Mouse (Mus musculus): ENCODE measurements at regions not wholly inside any gene's neighbourhood (a gene's known extent, or its start where the extent isn't known, plus 50 kb on each side); places are given as distances from the start of the nearest gene placed in this dataset.

DNA sequence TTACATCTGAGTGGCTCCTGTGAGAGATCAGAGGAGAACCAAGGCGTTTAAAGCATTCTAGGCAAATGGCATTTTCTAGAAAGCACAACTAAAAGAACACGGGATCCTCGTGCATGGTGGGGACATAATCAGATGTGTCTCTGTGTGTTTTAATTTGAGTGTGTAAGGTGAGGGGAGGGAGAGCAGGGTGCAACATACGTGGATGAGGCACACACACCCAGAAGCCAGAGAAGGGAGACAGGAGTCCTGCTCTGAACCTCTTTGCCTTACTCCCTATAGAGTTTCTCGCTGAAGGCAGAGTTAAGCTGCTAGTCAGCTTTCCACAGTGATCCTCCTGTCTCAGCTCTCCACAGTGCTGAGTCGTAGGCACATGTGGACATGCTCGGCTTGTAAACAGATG lies 386.1 kb downstream of the Cbln4 start:
- Histone ChIP-seq H3K36me3 (no peaks in the 10 kb centered on the region), H3K4me1 (no peaks in the 10 kb centered on the region), H3K4me3 (no peak overlapping the region), H3K4me2 (replicated peaks) (no peak overlapping the region), H3K27ac (no peak overlapping the region), H3K9me3 (no peaks in the 10 kb centered on the region), H3K27me3 (replicated peaks) (no peaks in the 10 kb centered on the region), H3K9ac (no peak overlapping the region)
- no peak for ATAC-seq (ENCODE audit: low FRiP score, low read depth)
- 58% methylated on average over 7 of the region's 7 CpGs for WGBS

DNA sequence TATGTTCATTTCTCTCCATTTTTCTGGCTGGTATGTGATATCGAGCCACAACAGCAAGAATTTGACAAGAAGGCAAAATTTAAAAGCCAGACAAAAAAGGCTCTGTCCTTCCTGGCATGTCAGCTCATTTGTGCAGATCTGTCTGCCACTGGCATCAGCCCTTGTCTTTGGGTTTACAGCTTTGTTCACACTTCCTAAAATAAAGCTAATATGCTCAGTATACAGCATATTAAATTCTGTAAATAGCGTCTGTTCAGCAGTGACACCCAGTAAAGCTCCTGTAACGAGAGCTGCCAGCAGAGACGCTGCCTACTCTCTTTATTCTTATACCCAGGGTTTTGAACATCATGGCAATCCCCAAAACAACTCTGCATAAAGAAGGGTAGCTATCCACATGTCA lies 401.5 kb downstream of the Cbln4 start:
- Histone ChIP-seq H3K27me3 (replicated peaks) (no peaks in the 10 kb centered on the region), H3K9ac (no peak overlapping the region), H3K9me3 (no peaks in the 10 kb centered on the region), H3K4me2 (replicated peaks) (no peak overlapping the region), H3K4me1 (no peaks in the 10 kb centered on the region; the same call in 1 of the 2 replicates), H3K27ac (no peak overlapping the region), H3K4me3 (no peak overlapping the region), H3K36me3 (no peaks in the 10 kb centered on the region)
- WGBS = 85% methylated on average over 4 of the region's 4 CpGs
- ATAC-seq (ENCODE audit: low FRiP score, low read depth) = no peak

DNA sequence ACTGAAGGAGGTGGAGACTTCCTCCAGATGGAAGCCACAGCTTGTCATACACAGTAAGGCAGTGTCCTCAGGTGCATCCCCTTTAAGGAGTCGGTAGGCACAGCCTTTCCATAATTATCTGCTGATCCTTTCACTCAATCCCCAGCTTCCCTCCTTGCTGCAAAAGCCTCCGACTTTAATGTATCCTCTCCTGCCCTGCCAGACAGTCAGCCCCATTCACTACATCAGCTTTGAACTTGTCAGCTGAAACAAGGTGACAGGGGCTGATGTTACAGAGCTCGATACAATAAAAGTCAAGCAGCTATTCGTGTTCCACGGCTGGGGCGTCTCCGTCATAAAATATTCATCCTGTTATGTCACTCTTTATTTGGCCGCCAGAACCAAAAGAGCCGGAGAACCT lies 402.8 kb downstream of the Cbln4 start:
- H3K27ac ChIP-seq = no peak overlapping the region
- 81% methylated on average over 9 of the region's 9 CpGs for WGBS
- H3K27me3 ChIP-seq (replicated peaks) = no peaks in the 10 kb centered on the region
- ATAC-seq (ENCODE audit: low FRiP score, low read depth) = no peak
- no peaks in the 10 kb centered on the region; the same call in 1 of the 2 replicates for H3K4me1 ChIP-seq
- H3K9me3 ChIP-seq = no peaks in the 10 kb centered on the region
- H3K4me2 ChIP-seq (replicated peaks) = no peak overlapping the region
- no peak overlapping the region for H3K4me3 ChIP-seq
- H3K36me3 ChIP-seq = no peaks in the 10 kb centered on the region
- H3K9ac ChIP-seq = no peak overlapping the region

DNA sequence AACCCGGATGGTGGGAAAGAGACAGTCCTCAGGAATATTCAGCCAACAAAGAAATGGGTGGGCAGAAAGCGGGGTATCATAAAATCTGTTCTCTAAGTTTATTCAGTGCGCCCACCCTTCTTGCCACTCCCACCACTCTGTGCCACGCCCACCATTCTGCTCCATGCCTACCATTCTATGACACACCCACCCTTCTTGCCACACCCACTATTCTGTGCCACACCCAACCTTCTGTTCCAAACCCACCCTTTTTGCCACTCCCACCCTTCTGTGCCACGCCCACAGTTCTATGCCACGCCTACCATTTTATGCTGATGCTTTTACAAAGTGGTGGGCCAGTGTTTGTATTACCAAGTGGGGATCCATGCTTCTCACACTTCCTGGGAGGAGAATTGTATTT lies 404.3 kb downstream of the Cbln4 start:
- H3K27me3 ChIP-seq (replicated peaks) = no peaks in the 10 kb centered on the region
- peaks cover 4% of the 10 kb centered on the region; the same call in 1 of the 2 replicates for H3K4me1 ChIP-seq
- no peaks in the 10 kb centered on the region for H3K36me3 ChIP-seq
- H3K9ac ChIP-seq = no peak overlapping the region
- no peak overlapping the region for H3K4me3 ChIP-seq
- WGBS = 87% methylated on average over 6 of the region's 6 CpGs
- no peak overlapping the region for H3K27ac ChIP-seq
- no peaks in the 10 kb centered on the region for H3K9me3 ChIP-seq
- H3K4me2 ChIP-seq (replicated peaks) = no peak overlapping the region
- no peak for ATAC-seq (ENCODE audit: low FRiP score, low read depth)

DNA sequence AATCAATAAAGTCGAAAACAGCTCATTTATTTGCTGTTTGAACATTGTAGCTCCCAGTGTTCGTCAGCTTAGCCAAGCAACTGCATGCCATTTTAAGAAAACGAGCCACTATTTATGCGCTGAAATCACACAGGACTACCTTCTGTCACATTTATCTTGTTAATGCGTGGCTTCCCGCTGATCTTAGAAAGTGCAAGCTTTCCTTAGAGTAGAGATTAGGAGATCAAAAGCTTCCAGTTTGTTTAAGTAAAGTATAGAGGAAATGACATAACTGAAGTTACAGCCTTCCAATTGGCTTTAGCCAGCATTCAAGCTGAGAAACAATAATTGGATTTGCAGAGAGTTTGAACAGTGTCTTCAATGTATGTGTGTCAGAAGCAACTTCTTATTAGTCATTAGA lies 406.4 kb downstream of the Cbln4 start:
- 44% methylated on average over 6 of the region's 6 CpGs for WGBS
- Histone ChIP-seq H3K4me3 (no peak overlapping the region), H3K4me1 (peaks cover 4% of the 10 kb centered on the region; the same call in 1 of the 2 replicates), H3K27ac (0 out of 2 replicates have a peak overlapping the region, but pooled peaks have one; percentile 15), H3K4me2 (replicated peaks) (no peak overlapping the region), H3K36me3 (no peaks in the 10 kb centered on the region), H3K9me3 (no peaks in the 10 kb centered on the region), H3K27me3 (replicated peaks) (no peaks in the 10 kb centered on the region), H3K9ac (no peak overlapping the region)
- no peak for ATAC-seq (ENCODE audit: low FRiP score, low read depth)

DNA sequence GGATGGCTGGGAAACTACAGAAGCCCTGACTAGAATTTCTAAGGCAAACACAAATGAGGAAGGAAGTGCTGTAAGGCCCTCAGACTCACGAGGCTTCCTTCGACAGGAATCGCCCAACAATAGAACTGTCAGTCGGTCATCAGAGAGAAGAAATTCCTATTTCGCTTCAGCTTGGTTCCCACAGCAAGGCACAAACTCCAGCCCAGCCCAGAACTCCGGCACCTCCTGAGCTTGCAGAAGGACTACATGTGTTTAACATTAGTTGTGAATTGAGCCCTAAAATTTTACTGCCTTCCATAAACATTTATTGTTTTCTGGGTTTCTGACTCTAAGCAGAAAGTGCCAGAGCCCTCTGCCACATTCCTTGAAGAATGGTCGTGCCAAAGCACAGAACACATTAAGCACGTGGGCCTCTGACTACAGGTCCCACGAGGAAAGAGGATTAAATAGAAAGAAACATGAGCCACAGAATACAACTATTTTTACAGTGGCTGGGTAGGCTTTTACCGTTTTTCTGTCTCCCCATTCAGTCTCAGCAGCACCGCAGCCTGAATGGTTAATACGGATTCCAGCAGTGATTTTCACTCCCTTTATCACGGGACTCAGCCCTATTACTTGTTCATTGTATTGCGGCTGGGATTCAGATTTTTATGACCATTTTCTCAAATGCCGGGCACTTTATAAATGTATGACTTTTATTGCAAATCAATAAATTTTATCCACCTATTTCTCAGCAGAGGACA lies 409.7 kb downstream of the Cbln4 start:
- Histone ChIP-seq H3K27ac (no peak overlapping the region), H3K4me1 (peaks cover 4% of the 10 kb centered on the region; the same call in 1 of the 2 replicates), H3K9me3 (no peaks in the 10 kb centered on the region), H3K36me3 (no peaks in the 10 kb centered on the region), H3K4me3 (no peak overlapping the region), H3K4me2 (replicated peaks) (no peak overlapping the region), H3K27me3 (replicated peaks) (no peaks in the 10 kb centered on the region), H3K9ac (no peak overlapping the region)
- 12% methylated on average over 15 of the region's 15 CpGs for WGBS
- no peak for ATAC-seq (ENCODE audit: low FRiP score, low read depth)

DNA sequence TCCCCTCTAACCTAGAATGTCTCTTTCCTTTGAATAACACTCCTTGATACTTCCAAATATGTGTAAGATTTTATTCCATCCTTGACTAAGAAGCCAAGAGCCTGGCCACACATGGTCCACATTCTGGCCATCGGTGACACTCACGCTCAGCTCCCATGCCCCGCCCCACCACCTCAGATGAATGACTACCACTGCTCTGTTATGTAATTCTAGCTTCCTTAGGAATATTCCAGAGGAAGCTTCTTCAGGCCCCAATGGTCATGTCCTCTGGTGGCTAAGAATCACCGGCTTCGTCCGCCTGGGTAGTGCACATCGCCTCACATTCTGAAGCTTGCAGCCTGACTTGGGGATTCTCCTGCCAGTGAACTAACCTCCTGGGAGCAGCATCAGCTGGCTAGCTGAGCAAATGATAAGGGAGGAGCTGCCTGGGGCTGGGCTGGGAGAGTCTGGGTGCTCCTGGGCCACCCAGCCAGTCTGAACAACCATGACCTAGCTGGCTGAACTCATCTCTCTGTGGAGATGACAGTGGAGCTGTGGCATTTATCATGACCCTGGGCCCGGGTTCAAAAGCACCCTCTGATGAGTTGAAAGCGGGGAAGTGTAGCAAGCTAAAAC lies 413.1 kb downstream of the Cbln4 start:
- 88% methylated on average over 9 of the region's 9 CpGs for WGBS
- no peak overlapping the region for H3K4me3 ChIP-seq
- 0 out of 2 replicates have a peak, but pooled peaks cover 4% of the 10 kb centered on the region for H3K4me1 ChIP-seq
- no peaks in the 10 kb centered on the region for H3K36me3 ChIP-seq
- H3K9me3 ChIP-seq = no peaks in the 10 kb centered on the region
- no peak overlapping the region for H3K4me2 ChIP-seq (replicated peaks)
- H3K27me3 ChIP-seq (replicated peaks) = no peaks in the 10 kb centered on the region
- H3K27ac ChIP-seq = no peak overlapping the region
- no peak for ATAC-seq (ENCODE audit: low FRiP score, low read depth)
- H3K9ac ChIP-seq = no peak overlapping the region

DNA sequence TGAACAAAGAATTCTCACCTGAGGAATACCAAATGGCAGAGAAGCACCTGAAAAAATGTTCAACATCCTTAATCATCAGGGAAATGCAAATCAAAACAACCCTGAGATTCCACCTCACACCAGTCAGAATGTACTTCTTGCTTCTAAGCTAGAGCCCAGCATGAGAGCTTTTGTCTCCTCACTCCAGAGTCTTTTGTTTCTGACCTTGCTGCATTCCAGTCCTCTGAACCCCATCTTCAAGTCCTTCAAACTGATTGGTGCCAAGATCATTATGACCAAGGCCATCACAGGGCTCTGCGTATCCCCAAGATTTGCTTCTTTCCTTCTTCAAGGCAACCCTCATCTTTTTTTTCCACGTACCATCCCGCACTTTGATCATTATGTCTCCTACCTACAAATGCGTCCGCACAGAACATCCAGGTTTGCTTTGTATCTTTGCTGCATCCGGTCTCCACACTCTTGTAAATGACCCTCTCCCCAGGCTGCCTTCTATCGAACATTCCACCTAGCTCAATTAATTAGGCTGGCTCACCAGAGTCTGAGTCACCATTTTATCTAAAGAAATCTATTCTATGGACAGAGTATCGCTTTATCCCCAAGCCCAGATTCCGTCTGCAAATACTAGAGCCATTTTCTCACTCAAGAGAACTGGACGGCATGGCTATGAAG lies 414.9 kb downstream of the Cbln4 start:
- no peaks in the 10 kb centered on the region for H3K36me3 ChIP-seq
- H3K9me3 ChIP-seq = no peaks in the 10 kb centered on the region
- no peaks in the 10 kb centered on the region for H3K27me3 ChIP-seq (replicated peaks)
- ATAC-seq (ENCODE audit: low FRiP score, low read depth) = no peak
- no peak overlapping the region for H3K4me2 ChIP-seq (replicated peaks)
- H3K27ac ChIP-seq = no peak overlapping the region
- no peaks in the 10 kb centered on the region for H3K4me1 ChIP-seq
- no peak overlapping the region for H3K9ac ChIP-seq
- no peak overlapping the region for H3K4me3 ChIP-seq
- 94% methylated on average over 10 of the region's 10 CpGs for WGBS

DNA sequence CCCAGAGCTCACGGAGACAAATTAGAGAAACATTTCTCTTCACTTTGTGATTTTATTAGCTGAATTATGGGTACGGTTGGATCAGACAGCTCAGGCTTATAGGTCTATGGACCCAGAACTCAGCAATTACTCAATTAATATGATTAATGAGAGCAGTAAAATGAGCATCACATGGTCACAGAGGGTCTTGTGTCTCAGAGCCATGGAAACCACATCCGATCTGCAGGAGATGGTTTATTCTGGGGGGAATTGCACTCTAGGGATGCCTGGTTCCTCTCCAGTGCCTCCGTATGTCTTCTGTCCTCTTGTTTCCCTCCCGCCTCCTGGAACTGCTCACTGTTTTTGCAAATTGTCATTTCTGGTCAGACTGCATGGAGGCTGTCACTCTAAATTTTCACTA lies 422.6 kb downstream of the Cbln4 start:
- Histone ChIP-seq H3K9ac (no peak overlapping the region), H3K36me3 (no peaks in the 10 kb centered on the region), H3K27ac (no peak overlapping the region), H3K4me1 (peaks cover 7% of the 10 kb centered on the region; the same call in 1 of the 2 replicates), H3K4me2 (replicated peaks) (no peak overlapping the region), H3K9me3 (no peaks in the 10 kb centered on the region), H3K27me3 (replicated peaks) (no peaks in the 10 kb centered on the region), H3K4me3 (no peak overlapping the region)
- peak; percentile 85 for ATAC-seq (ENCODE audit: low FRiP score, low read depth)
- 39% methylated on average over 5 of the region's 5 CpGs for WGBS

DNA sequence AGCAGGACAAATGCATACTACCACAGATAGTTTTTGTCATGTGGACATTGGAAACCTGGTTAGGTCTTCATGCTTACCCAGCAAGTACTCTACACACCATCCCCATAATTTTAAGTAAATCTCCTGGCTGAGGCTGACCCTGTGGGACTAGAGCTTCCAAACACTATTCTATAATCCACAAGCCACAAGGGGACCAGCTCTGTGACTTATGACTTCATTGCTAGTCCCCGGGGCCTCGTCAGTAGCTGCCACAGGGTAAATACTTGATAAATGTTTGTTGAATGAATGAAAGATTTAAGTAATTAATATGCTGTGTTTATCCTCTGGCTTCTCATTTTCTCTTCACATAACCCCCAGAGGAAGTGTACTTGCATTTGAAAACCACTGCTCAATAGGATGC lies 423.0 kb downstream of the Cbln4 start:
- Histone ChIP-seq H3K4me3 (no peak overlapping the region), H3K27me3 (replicated peaks) (no peaks in the 10 kb centered on the region), H3K9ac (no peak overlapping the region), H3K4me2 (replicated peaks) (no peak overlapping the region), H3K27ac (no peak overlapping the region), H3K36me3 (no peaks in the 10 kb centered on the region), H3K4me1 (peaks cover 7% of the 10 kb centered on the region; the same call in 1 of the 2 replicates), H3K9me3 (no peaks in the 10 kb centered on the region)
- 65% methylated on average over 2 of the region's 2 CpGs for WGBS
- peak; percentile 79 for ATAC-seq (ENCODE audit: low FRiP score, low read depth)

DNA sequence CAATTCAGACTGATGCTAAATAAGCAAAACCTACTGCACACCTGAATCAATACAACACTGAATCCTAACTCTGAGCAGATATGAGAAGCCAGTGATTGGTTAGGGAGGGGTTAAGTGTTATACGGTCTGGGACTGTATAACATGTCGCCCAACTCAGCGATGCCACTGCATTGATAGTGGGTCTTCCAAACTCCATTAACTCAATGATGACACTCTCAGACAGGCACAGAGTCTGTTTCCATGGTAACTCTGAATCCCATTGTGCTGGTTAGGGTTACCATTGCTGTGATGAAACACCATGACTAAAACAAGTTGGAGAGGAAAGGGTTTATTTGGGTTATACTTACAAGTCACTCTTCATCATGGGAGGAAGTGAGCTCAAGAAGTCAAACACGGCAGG lies 424.5 kb downstream of the Cbln4 start:
- WGBS = 84% methylated on average over 4 of the region's 4 CpGs
- Histone ChIP-seq H3K36me3 (no peaks in the 10 kb centered on the region), H3K27ac (no peak overlapping the region), H3K27me3 (replicated peaks) (no peaks in the 10 kb centered on the region), H3K4me3 (no peak overlapping the region), H3K4me2 (replicated peaks) (no peak overlapping the region), H3K9ac (no peak overlapping the region), H3K9me3 (no peaks in the 10 kb centered on the region), H3K4me1 (peaks cover 7% of the 10 kb centered on the region; the same call in 1 of the 2 replicates)
- ATAC-seq (ENCODE audit: low FRiP score, low read depth) = no peak

DNA sequence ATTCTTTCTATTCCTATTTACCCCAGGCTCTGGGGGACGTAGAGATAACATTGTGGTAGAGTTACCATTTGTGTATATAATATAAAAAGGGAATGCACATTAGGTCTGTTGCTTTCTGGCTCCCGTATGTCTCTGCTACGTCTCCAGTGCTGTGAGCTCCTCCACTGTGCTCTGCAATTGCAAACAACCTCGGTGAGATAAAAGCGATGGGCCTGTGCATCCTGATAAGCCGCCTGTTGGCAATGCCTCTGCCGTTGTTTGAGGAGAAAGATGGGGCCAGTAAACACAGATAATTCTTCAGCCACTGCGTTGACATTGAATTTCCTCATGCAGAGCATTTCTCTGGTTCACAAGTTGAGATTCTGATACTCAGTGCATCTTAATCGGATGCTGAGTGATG lies 424.9 kb downstream of the Cbln4 start:
- WGBS = 83% methylated on average over 9 of the region's 9 CpGs

More for the DNA sequence above, 424.9 kb downstream of the Cbln4 start:
- Histone ChIP-seq H3K9ac (no peak overlapping the region), H3K4me1 (peaks cover 7% of the 10 kb centered on the region; the same call in 1 of the 2 replicates), H3K27ac (no peak overlapping the region), H3K36me3 (no peaks in the 10 kb centered on the region), H3K4me3 (no peak overlapping the region), H3K9me3 (no peaks in the 10 kb centered on the region), H3K4me2 (replicated peaks) (no peak overlapping the region), H3K27me3 (replicated peaks) (no peaks in the 10 kb centered on the region)
- no peak for ATAC-seq (ENCODE audit: low FRiP score, low read depth)
